Mouse (Mus musculus) midbrain, embryonic 16.5 days (tissue): ENCODE results near the gene Klhl26. TPM values are rescaled to one million over a fixed set of nuclear protein-coding genes. Genes with fewer than 3 reads are reported as not detected.

Experiments used
- ATAC-seq: fragments of 200-750 bp; cut with Nextera tagmentation; 2 replicates; pipeline ENCODE4 v1.8.0; 2017; ENCODE audit warnings: moderate TSS enrichment
- H3K27ac ChIP-seq: fragments of 300-500 bp; sonication (generic); 2 replicates; pipeline ENCODE4 v1.5.1; 2014; ENCODE audit warnings: mild to moderate bottlenecking, low read length, mixed read lengths
- H3K27me3 ChIP-seq: fragments of 300-500 bp; sonication (generic); 2 replicates; pipeline ENCODE4 v1.6.1; 2014; ENCODE audit warnings: low read depth, low read length, mixed read lengths; ENCODE audit not compliant: control insufficient read depth, insufficient read depth
- H3K36me3 ChIP-seq: fragments of 300-500 bp; sonication (generic); 2 replicates; pipeline ENCODE4 v1.6.1; 2014; ENCODE audit warnings: mild to moderate bottlenecking, low read length, moderate library complexity, mixed read lengths; ENCODE audit not compliant: control insufficient read depth, insufficient read depth
- H3K4me1 ChIP-seq: fragments of 300-500 bp; sonication (generic); 2 replicates; pipeline ENCODE4 v1.6.1; 2014; ENCODE audit warnings: mild to moderate bottlenecking, low read length, mixed read lengths; ENCODE audit not compliant: control insufficient read depth, insufficient read depth
- H3K4me2 ChIP-seq: fragments of 300-500 bp; sonication (generic); 2 replicates; pipeline ENCODE4 v1.6.1; 2014; ENCODE audit warnings: mild to moderate bottlenecking, low read length, mixed read lengths
- H3K4me3 ChIP-seq: fragments of 300-500 bp; sonication (generic); 2 replicates; pipeline ENCODE4 v1.5.1; 2014; ENCODE audit warnings: low read depth, mild to moderate bottlenecking, low read length, moderate library complexity, mixed read lengths
- H3K9ac ChIP-seq: fragments of 300-500 bp; sonication (generic); 2 replicates; pipeline ENCODE4 v1.6.1; 2014; ENCODE audit warnings: low read depth, low read length, mixed read lengths
- H3K9me3 ChIP-seq: fragments of 300-500 bp; sonication (generic); replicated peaks from 2 replicates; pipeline ENCODE4 v1.6.1; 2014; ENCODE audit warnings: mild to moderate bottlenecking, low read length, mixed read lengths; ENCODE audit not compliant: control insufficient read depth, poor library complexity, severe bottlenecking
- WGBS: fragments of 180-500 bp; shearing (Covaris S2); extraction: QIAGEN DNeasy Blood & Tissue Kit; methylation state at CpG from one replicate; pipeline ENCODE4 v1.1.7; 2014; 5-methylcytosine and 5-hydroxymethylcytosine counted together
- polyA plus RNA-seq: library from polyadenylated mRNA; unstranded; fragments of >200 nt; fragmentation: Nextera tagmentation; extraction: Ambion mirVana; gene quantifications from 2 replicates; pipeline ENCODE4 v1.2.1, GENCODE M21; 2015

Klhl26 gene
- polyA plus RNA-seq, 1 experiment from 2014 or later = 32.4 TPM

DNA sequence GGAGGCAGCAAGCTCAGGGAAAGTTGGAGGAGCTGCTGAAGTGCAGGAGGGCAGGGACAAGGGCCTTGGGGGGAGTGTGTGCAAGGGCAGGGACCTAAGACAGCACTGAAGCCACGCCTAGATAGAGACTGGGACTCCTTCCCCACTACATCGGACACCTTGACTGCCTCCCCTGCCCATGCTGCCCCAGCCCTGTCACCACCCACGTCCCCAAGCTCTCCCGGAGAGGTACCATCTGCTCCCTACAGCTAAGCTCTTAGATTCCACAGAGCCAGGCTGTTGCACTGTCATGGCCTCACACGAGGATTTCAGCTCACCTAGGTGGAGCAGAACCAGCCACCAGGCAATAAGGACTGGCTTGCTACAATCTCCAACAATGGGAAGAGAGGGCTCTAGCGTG, 59.8 kb downstream of the Klhl26 start:
- Histone ChIP-seq H3K36me3 (no peaks in the 10 kb centered on the region; the same call in 1 of the 2 replicates), H3K4me2 (no peak overlapping the region), H3K27me3 (no peaks in the 10 kb centered on the region), H3K9ac (0 out of 2 replicates have a peak overlapping the region, but pooled peaks have one; percentile 43), H3K4me3 (no peak overlapping the region), H3K4me1 (peaks cover 16% of the 10 kb centered on the region), H3K27ac (no peak overlapping the region), H3K9me3 (no peaks in the 10 kb centered on the region)
- 30% methylated on average over 6 of the region's 6 CpGs for WGBS
- no peak for ATAC-seq

DNA sequence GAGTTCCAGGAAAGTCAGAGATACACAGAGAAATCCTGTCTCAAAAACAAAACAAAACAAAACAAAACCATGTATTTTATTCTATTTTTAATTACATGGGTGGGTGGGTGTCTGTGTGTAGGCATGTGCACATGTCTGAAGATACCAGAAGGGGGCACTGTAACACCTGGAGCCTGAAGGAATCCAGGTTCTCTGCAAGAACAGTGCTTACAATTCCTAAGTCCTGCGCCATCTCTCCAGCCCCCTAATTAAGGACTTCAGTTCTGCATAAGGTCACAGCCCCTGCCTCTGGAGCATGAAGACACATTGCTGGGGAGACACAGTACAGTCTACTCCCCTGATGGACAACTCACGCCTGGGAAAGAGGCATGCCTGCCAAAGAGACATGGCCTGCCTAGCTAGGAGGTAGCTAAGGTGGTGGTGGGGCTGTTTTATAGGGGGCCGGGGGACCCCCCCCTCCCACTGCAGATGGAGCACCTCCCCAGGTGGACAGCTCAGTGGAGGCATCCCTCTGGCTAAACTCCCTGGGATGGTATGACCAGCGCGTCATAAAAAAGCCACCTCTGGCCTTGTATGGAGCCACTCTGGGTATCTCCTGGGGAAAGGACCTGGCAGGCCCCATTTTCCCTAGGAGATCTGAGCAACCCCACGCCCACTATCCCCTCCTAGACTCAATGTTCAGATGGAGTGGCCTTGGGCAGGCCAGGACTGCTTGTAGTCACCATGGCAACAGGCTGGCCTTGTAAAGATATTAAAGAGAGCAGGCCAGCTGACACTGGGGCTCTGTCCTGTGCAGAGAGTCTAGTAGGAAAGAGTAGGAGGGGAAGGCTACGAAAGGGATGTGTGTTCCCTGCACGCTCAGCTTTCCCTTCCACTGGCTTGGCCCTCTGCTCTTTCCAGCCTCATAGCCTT, 61.0 kb downstream of the Klhl26 start:
- Histone ChIP-seq H3K4me2 (no peak overlapping the region), H3K4me3 (no peak overlapping the region), H3K9ac (no peak overlapping the region), H3K4me1 (peaks cover 16% of the 10 kb centered on the region), H3K36me3 (no peaks in the 10 kb centered on the region), H3K27ac (0 out of 2 replicates have a peak overlapping the region, but pooled peaks have one; percentile 52), H3K9me3 (no peaks in the 10 kb centered on the region), H3K27me3 (no peaks in the 10 kb centered on the region)
- 56% methylated on average over 8 of the region's 8 CpGs for WGBS
- ATAC-seq = peak; percentile 79

DNA sequence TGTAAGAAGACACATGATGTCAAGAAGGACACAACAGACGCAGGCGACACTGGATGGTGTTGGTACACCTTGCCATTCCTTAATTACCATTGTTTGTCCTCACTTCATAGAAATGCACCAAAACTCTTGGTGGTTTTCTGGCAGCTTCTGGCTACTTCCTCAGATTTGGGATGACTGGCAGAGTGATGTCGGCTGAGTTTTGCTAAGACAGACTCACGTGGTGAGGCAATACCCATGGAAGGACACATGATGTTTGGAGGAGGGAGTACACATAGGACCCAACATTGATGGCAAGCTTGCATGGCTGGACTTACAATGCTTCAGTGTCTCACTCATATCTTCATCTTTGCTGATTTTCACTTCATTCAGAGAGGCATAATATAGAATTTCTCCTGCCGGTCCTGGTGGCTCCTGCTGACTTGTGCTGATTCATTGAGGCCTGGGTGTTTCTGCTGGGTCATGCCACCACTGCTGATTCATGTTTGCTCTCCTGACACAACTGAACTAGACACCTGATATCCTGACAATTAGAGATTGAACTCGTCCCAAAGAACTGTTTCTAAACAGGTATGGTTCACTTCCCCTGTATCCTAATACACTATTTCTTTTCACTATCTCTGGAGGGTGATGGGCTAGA, 62.3 kb downstream of the Klhl26 start:
- Histone ChIP-seq H3K27me3 (no peaks in the 10 kb centered on the region), H3K4me2 (no peak overlapping the region), H3K36me3 (no peaks in the 10 kb centered on the region), H3K27ac (no peak overlapping the region), H3K9me3 (no peaks in the 10 kb centered on the region), H3K9ac (no peak overlapping the region), H3K4me1 (peaks cover 18% of the 10 kb centered on the region), H3K4me3 (no peak overlapping the region)
- WGBS = 92% methylated on average over 6 of the region's 6 CpGs
- ATAC-seq = no peak

- 95% methylated on average over 5 of the region's 5 CpGs for WGBS
- H3K36me3 ChIP-seq = no peaks in the 10 kb centered on the region
- no peak overlapping the region for H3K27ac ChIP-seq
- H3K4me2 ChIP-seq = no peak overlapping the region
- no peak overlapping the region for H3K9ac ChIP-seq
- H3K4me1 ChIP-seq = peaks cover 17% of the 10 kb centered on the region
- H3K27me3 ChIP-seq = no peaks in the 10 kb centered on the region
- ATAC-seq = no peak
- no peak overlapping the region for H3K4me3 ChIP-seq
- H3K9me3 ChIP-seq = no peaks in the 10 kb centered on the region
Observed at GRCm38 (mm10) chr8:70410281-70410680, 66.5 kb downstream of the Klhl26 start.

DNA sequence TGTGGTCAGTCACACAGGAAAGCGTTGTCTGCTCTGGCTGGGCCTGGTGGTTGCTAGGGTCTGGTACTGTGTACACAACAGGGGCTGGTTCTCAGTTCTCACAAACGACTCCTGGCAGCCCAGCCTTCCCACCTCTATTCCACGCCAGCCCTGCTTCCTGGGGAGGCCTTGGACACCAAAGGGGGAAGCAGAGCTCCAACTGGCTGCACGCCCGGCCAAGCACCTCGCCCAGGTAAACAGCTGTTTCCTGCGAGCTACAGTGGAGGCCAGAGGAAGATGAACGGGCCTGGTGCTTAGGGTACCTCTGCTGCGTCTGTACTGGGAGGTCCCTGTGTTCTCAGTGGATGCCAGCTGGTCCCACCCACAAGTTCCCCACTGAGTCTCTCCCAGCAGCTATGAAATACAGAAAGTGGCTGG, 67.3 kb downstream of the Klhl26 start:
- Histone ChIP-seq H3K27me3 (no peaks in the 10 kb centered on the region), H3K9me3 (no peaks in the 10 kb centered on the region), H3K27ac (peak overlapping the region; percentile 52), H3K4me2 (no peak overlapping the region), H3K9ac (peak overlapping the region; percentile 48; the same call in 1 of the 2 replicates), H3K4me1 (peaks cover 17% of the 10 kb centered on the region), H3K4me3 (no peak overlapping the region), H3K36me3 (peaks cover 1% of the 10 kb centered on the region; the same call in 1 of the 2 replicates)
- no peak for ATAC-seq
- 66% methylated on average over 9 of the region's 9 CpGs for WGBS

- peaks cover 4% of the 10 kb centered on the region; the same call in 1 of the 2 replicates for H3K36me3 ChIP-seq
- no peaks in the 10 kb centered on the region for H3K9me3 ChIP-seq
- WGBS = 75% methylated on average over 10 of the region's 10 CpGs
- H3K4me1 ChIP-seq = peaks cover 17% of the 10 kb centered on the region
- H3K4me3 ChIP-seq = no peak overlapping the region
- H3K9ac ChIP-seq = peak overlapping the region; percentile 48
- no peaks in the 10 kb centered on the region for H3K27me3 ChIP-seq
- H3K27ac ChIP-seq = peak overlapping the region; percentile 52
- H3K4me2 ChIP-seq = no peak overlapping the region
- no peak for ATAC-seq
Observed at GRCm38 (mm10) chr8:70409019-70409418, 67.7 kb downstream of the Klhl26 start.

DNA sequence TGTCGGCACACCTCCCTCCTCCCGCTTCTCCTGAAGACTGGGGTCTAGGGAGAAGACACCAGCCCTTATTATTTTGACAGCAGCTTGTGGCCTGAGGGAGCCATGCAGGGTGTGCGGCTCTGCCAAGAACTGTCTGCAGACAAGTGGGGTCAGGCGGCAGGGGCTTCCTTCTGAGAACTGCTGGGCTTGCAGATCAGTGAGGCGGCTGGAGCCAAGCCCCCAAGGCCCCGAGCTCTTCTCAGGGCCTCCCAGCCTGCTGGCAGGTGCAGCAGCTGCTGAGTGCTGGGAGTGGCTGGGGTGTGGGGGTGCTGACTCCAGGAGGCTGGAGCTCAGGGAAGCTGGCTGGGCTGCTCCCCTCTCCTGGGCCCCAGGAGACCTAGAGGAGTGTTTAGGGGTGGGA, 68.5 kb downstream of the Klhl26 start:
- WGBS = 30% methylated on average over 6 of the region's 6 CpGs
- H3K4me2 ChIP-seq = no peak overlapping the region
- no peaks in the 10 kb centered on the region for H3K9me3 ChIP-seq
- no peaks in the 10 kb centered on the region for H3K27me3 ChIP-seq
- H3K4me1 ChIP-seq = peaks cover 17% of the 10 kb centered on the region
- peak overlapping the region; percentile 48 for H3K9ac ChIP-seq
- ATAC-seq = peak; percentile 37
- H3K4me3 ChIP-seq = no peak overlapping the region
- H3K27ac ChIP-seq = peak overlapping the region; percentile 50; the same call in 1 of the 2 replicates
- peaks cover 4% of the 10 kb centered on the region; the same call in 1 of the 2 replicates for H3K36me3 ChIP-seq

DNA sequence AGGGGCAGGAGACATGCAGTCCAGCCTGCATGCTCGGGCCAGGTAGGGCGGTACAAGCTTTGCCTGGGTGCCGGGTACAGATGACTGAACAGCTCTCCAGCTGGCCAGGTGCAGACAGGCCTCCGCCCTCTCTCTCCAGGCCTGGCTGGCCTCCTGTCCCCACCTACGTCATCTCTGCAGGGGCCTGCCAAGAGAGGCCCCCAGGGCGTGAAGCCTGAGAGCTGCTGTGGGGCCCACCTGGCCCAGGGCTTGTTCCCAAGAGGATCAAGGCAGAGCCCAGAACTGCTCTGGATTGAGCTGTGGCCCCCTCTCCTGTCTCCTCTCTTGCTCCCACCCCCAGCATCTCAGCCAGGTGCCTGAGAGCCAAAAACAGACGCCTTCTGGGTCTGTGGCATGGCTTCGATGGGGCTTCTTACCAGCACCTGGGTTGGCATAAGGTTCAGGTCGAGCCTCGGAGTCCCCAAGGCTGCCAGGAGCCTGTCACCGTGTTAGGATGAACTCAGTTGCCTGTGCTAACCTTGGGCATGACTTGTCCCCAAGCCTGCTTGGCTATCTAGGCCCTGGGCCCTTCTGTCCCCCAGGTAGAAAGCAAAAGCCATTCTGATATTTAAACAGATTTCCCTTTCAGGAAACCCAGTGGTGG, 70.2 kb downstream of the Klhl26 start:
- no peak overlapping the region for H3K9ac ChIP-seq
- no peak for ATAC-seq
- 83% methylated on average over 11 of the region's 11 CpGs for WGBS
- H3K4me3 ChIP-seq = no peak overlapping the region
- no peak overlapping the region for H3K4me2 ChIP-seq
- H3K27ac ChIP-seq = no peak overlapping the region
- no peaks in the 10 kb centered on the region for H3K27me3 ChIP-seq
- no peaks in the 10 kb centered on the region for H3K9me3 ChIP-seq
- peaks cover 17% of the 10 kb centered on the region for H3K4me1 ChIP-seq
- H3K36me3 ChIP-seq = peaks cover 9% of the 10 kb centered on the region
